Mouse (Mus musculus) erythroblast, adult 5-6 weeks (primary cell): ENCODE results near the gene Itpripl1. TPM values are rescaled to one million over a fixed set of nuclear protein-coding genes. Genes with fewer than 3 reads are reported as not detected.
"Not testable (repeated sequence)": the region's sequence is repeated elsewhere in the genome, so short reads cannot be mapped to it uniquely, and the experiment has no call there.

Experiments
- ATAC-seq: replicated peaks from 2 replicates; pipeline ENCODE4 v1.8.0; 2016; ENCODE audit warnings: moderate number of reproducible peaks, mild to moderate bottlenecking, moderate TSS enrichment, inconsistent platforms; ENCODE audit not compliant: poor library complexity, low FRiP score, severe bottlenecking
- total RNA-seq, 2 experiments: library from RNA; stranded (forward) in 1 of 2; stranded (reverse) in 1 of 2; fragments of 150-400 nt in 1 of 2; fragments of 200-764, 138-1000 nt in 1 of 2; gene quantifications; 2 replicates each; pipeline versions ENCODE4 v1.2.3 to v1.2.4; 2015 to 2017; ENCODE audit warnings: low replicate concordance in 2 of 2

Gene Itpripl1
- total RNA-seq, 2 experiments from 2014 or later = 4.4 to 5.2 TPM

GRCm38 (mm10) chr2:127108986-127109385 lies 34.3 kb downstream of the Itpripl1 start:
- no peak for ATAC-seq

- ATAC-seq = no peak
Observed at GRCm38 (mm10) chr2:127092000-127092399, 51.2 kb downstream of the Itpripl1 start.

GRCm38 (mm10) chr2:127090151-127090550 lies 53.1 kb downstream of the Itpripl1 start:
- ATAC-seq = not testable (repeated sequence)

Other genes with a start within 250 kb of the Itpripl1 start
- gene Sppl2a, start 210.2 kb downstream of the Itpripl1 start, total RNA-seq (2015; ENCODE audit: low replicate concordance) = 18.8 and 19.6 TPM in 2 replicates
- 18.1 and 23.4 TPM in 2 replicates for gene Sppl2a, start 210.2 kb downstream of the Itpripl1 start, total RNA-seq (2017; ENCODE audit: low replicate concordance)
- gene Ap4e1, start 134.7 kb downstream of the Itpripl1 start, total RNA-seq (2015; ENCODE audit: low replicate concordance) = 3.3 and 5.0 TPM in 2 replicates
- gene Ap4e1, start 134.7 kb downstream of the Itpripl1 start, total RNA-seq (2017; ENCODE audit: low replicate concordance) = 6.6 and 7.7 TPM in 2 replicates
- gene Blvra, start 72.8 kb downstream of the Itpripl1 start, total RNA-seq (2015; ENCODE audit: low replicate concordance) = 2.1 and 29.7 TPM in 2 replicates
- 18.3 and 26.8 TPM in 2 replicates for gene Blvra, start 72.8 kb downstream of the Itpripl1 start, total RNA-seq (2017; ENCODE audit: low replicate concordance)
- 20.8 and 25.9 TPM in 2 replicates for gene Ncaph, start 9.5 kb downstream of the Itpripl1 start, total RNA-seq (2015; ENCODE audit: low replicate concordance)
- 37.4 and 64.0 TPM in 2 replicates for gene Ncaph, start 9.5 kb downstream of the Itpripl1 start, total RNA-seq (2017; ENCODE audit: low replicate concordance)
- not detected in 2 replicates for gene 1810024B03Rik, start 64.8 kb upstream of the Itpripl1 start, total RNA-seq (2015; ENCODE audit: low replicate concordance)
- gene 1810024B03Rik, start 64.8 kb upstream of the Itpripl1 start, total RNA-seq (2017; ENCODE audit: low replicate concordance) = 0.84 TPM in 1 of 2 replicates, not detected in the other
- gene Snrnp200, start 64.9 kb upstream of the Itpripl1 start, total RNA-seq (2015; ENCODE audit: low replicate concordance) = 25.7 and 44.3 TPM in 2 replicates
- gene Snrnp200, start 64.9 kb upstream of the Itpripl1 start, total RNA-seq (2017; ENCODE audit: low replicate concordance) = 45.7 and 55.2 TPM in 2 replicates
- gene Ciao1, start 104.4 kb upstream of the Itpripl1 start, total RNA-seq (2015; ENCODE audit: low replicate concordance) = 7.9 and 11.1 TPM in 2 replicates
- gene Ciao1, start 104.4 kb upstream of the Itpripl1 start, total RNA-seq (2017; ENCODE audit: low replicate concordance) = 17.4 and 30.4 TPM in 2 replicates
- 8.3 and 15.0 TPM in 2 replicates for gene Tmem127, start 104.5 kb upstream of the Itpripl1 start, total RNA-seq (2015; ENCODE audit: low replicate concordance)
- gene Tmem127, start 104.5 kb upstream of the Itpripl1 start, total RNA-seq (2017; ENCODE audit: low replicate concordance) = 13.9 and 20.6 TPM in 2 replicates
- gene Stard7, start 126.8 kb upstream of the Itpripl1 start, total RNA-seq (2015; ENCODE audit: low replicate concordance) = 13.2 and 15.4 TPM in 2 replicates
- 23.7 and 33.6 TPM in 2 replicates for gene Stard7, start 126.8 kb upstream of the Itpripl1 start, total RNA-seq (2017; ENCODE audit: low replicate concordance)
- 3.6 and 5.6 TPM in 2 replicates for gene Dusp2, start 192.7 kb upstream of the Itpripl1 start, total RNA-seq (2015; ENCODE audit: low replicate concordance)
- 0.34 and 1.5 TPM in 2 replicates for gene Dusp2, start 192.7 kb upstream of the Itpripl1 start, total RNA-seq (2017; ENCODE audit: low replicate concordance)
- gene Astl, start 195.2 kb upstream of the Itpripl1 start, total RNA-seq (2015; ENCODE audit: low replicate concordance) = not detected in 2 replicates
- gene Astl, start 195.2 kb upstream of the Itpripl1 start, total RNA-seq (2017; ENCODE audit: low replicate concordance) = not detected in 2 replicates
- not detected in 2 replicates for gene Adra2b, start 219.8 kb upstream of the Itpripl1 start, total RNA-seq (2015; ENCODE audit: low replicate concordance)
- gene Adra2b, start 219.8 kb upstream of the Itpripl1 start, total RNA-seq (2017; ENCODE audit: low replicate concordance) = not detected in 2 replicates